Mouse (Mus musculus) CH12.LX (cell line): ENCODE results near the gene Gpbar1.

Experiments
- CHD2 ChIP-seq: IDR thresholded peaks from 2 replicates; pipeline ENCODE4 v1.6.1; 2011; ENCODE audit warnings: low read length, improper control_type of control experiment
- CTCF ChIP-seq, 2 experiments: IDR thresholded peaks in 1 of 2; conservative IDR thresholded peaks in 1 of 2; 2 replicates each; pipeline ENCODE4 v1.5.1; 2011 to 2012; ENCODE audit warnings: low read depth in 2 of 2, low read length in 2 of 2, improper control_type of control experiment in 1 of 2, inconsistent platforms in 1 of 2, mild to moderate bottlenecking in 1 of 2, moderate library complexity in 1 of 2
- E2F4 ChIP-seq: IDR thresholded peaks from 2 replicates; pipeline ENCODE4 v1.6.1; 2011; ENCODE audit warnings: low read depth, low read length, improper control_type of control experiment; ENCODE audit not compliant: insufficient replicate concordance
- EP300 ChIP-seq: IDR thresholded peaks from 2 replicates; pipeline ENCODE4 v1.6.1; 2011; ENCODE audit warnings: low read length, improper control_type of control experiment
- MEF2A ChIP-seq: IDR thresholded peaks from 2 replicates; pipeline ENCODE4 v1.6.1; 2014; ENCODE audit warnings: low read depth, mild to moderate bottlenecking, inconsistent platforms, low read length, improper control_type of control experiment, borderline replicate concordance
- POLR2A ChIP-seq: IDR thresholded peaks from 2 replicates; pipeline ENCODE4 v1.6.1; 2011; ENCODE audit warnings: low read depth, mild to moderate bottlenecking, improper control_type of control experiment, low read length
- RAD21 ChIP-seq: IDR thresholded peaks from 2 replicates; pipeline ENCODE4 v1.6.1; 2011; ENCODE audit warnings: low read depth, mild to moderate bottlenecking, low read length, improper control_type of control experiment, moderate library complexity
- USF1 ChIP-seq: IDR thresholded peaks from 2 replicates; pipeline ENCODE4 v1.6.1; 2014; ENCODE audit warnings: low read depth, mild to moderate bottlenecking, inconsistent platforms, low read length, improper control_type of control experiment
- ZNF384 ChIP-seq: IDR thresholded peaks from 2 replicates; pipeline ENCODE4 v1.6.1; 2012; ENCODE audit warnings: low read depth, low read length, improper control_type of control experiment, inconsistent platforms

DNA sequence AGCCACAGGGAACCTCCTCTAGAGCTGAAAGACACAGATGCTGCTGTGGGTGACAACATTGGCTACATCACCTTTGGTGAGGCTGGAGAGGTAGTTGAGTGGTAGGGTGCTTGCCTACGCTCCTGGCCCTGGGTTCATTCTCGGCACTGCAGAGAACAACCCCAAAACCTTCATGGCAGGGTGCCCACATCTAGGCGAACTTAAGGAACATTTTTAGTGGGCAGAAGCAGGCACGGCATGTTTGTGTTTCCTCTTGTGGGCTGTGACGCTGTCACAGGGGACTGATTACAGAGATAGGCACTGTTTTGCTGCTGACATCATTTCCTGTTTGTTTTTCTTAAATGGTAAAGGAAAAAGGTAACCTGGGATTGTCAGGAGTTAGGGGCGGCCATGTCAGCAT, 15.8 kb upstream of the Gpbar1 start:
- TF ChIP-seq ZNF384 (no peak), POLR2A (no peak), CTCF (conservative IDR thresholded peaks at IDR 0.05 in 1 of 2, IDR thresholded peaks at IDR 0.05 in 1 of 2; ENCODE audit: low read depth in 2 of 2, low read length in 2 of 2) (no peak), USF1 (no peak), MEF2A (no peak), CHD2 (no peak), RAD21 (no peak), EP300 (no peak), E2F4 (no peak)
